In the genomic region with DNA sequence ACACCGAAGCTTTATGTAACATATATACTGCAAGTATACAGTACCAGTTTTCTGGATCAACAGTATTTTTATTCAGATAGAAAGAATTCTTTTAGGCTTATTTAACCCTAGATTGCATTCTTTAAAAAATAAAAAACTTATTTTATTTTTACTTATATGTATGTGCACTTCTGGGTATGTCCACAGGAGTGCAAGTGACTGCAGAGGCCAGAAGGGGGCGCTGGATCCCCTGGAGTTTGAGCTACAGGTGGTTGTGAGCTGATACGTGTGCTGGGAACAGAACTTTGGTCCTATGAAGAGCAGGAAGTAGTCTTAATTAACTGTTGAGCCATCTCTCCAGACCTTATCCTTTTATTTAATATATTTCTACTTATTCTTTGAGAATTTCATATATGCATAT, we compare ENCODE assay signal across 16 mouse cellular contexts.
DNase-seq lines count a peak whose midpoint lies in the region; ATAC-seq and TF ChIP-seq lines count a peak whose summit lies in the region.
"Had no signal": no experiment of that assay in that cellular context is flagged by ENCODE, and none has a peak within 500 bp of the region (broad histone marks: within the 10 kb centered on the region; RNA-seq: fewer than 3 reads in every experiment).

No protein-coding gene starts in this region.

- no peak for TF ChIP-seq POLR2A in kidney, adult 2 months (IDR thresholded peaks at IDR 0.05; ENCODE audit: low read depth, low read length)
- TF ChIP-seq POLR2A in testis, adult 2 months (IDR thresholded peaks at IDR 0.05; ENCODE audit: control insufficient read depth, low read depth, low read length), result no peak

- POLR2A ChIA-PET in Patski (lab: Charles Lee), result no interaction called here

- WGBS in kidney, adult 2 months, result 68% methylated on average over 3 of the region's 3 CpGs
- 73% methylated on average over 3 of the region's 3 CpGs for WGBS in stomach, postnatal 0 days

- TF ChIP-seq CTCF in kidney, adult 2 months (conservative IDR thresholded peaks at IDR 0.05; ENCODE audit: insufficient read depth, insufficient read length, low read depth, low read length), result 0 out of 2 replicates have a peak, but pooled peaks have one; percentile 4
- peak; percentile 60; the same call in 1 of the 2 replicates for TF ChIP-seq CTCF in testis, adult 2 months (IDR thresholded peaks at IDR 0.05; ENCODE audit: control insufficient read depth, insufficient read depth, insufficient replicate concordance, low read depth, low read length)
- peak; percentile 60 for TF ChIP-seq CTCF in Patski (IDR thresholded peaks at IDR 0.05)
- peak; percentile 36 for TF ChIP-seq CTCF in stomach, postnatal 0 days (IDR thresholded peaks at IDR 0.05; ENCODE audit: low read depth)

- no peak for ATAC-seq in Patski
- no peak for ATAC-seq in stomach, postnatal 0 days (ENCODE audit: low FRiP score, low TSS enrichment)
- ATAC-seq: forebrain, embryonic 16.5 days; lung, postnatal 0 days; midbrain, embryonic 15.5 days had no signal

- no peak for TF ChIP-seq EP300 in stomach, postnatal 0 days (optimal IDR thresholded peaks at IDR 0.05)

- no peak overlapping the region for H3K9ac ChIP-seq in stomach, postnatal 0 days (ENCODE audit: low read length)
- H3K9ac ChIP-seq: embryonic facial prominence, embryonic 12.5 days; heart, embryonic 15.5 days; limb, embryonic 15.5 days; midbrain, embryonic 15.5 days had no signal

- no peak for DNase-seq in kidney, adult 2 months
- no peak for DNase-seq in kidney, postnatal 10 days
- DNase-seq in testis, postnatal 10 days (ENCODE audit: low spot score), result no peak
- DNase-seq in Patski (ENCODE audit: low read depth, low spot score), result no peak
- no peak for DNase-seq in stomach, postnatal 0 days (ENCODE audit: low spot score)
- DNase-seq in urinary bladder, postnatal 10 days (ENCODE audit: low spot score), result no peak
- DNase-seq: cerebellum, postnatal 36 days; kidney, adult 11 months had no signal

- H3K27me3 ChIP-seq in kidney, adult 2 months (replicated peaks; ENCODE audit: control insufficient read depth, insufficient read depth, low read length), result no peaks in the 10 kb centered on the region
- H3K27me3 ChIP-seq in testis, adult 2 months (ENCODE audit: control insufficient read depth, insufficient read depth, low read length), result no peaks in the 10 kb centered on the region
- no peaks in the 10 kb centered on the region for H3K27me3 ChIP-seq in Patski
- no peaks in the 10 kb centered on the region for H3K27me3 ChIP-seq in stomach, postnatal 0 days (ENCODE audit: control insufficient read depth, insufficient read depth, low read length)
- H3K27me3 ChIP-seq: embryonic facial prominence, embryonic 12.5 days; heart, embryonic 15.5 days; limb, embryonic 15.5 days; megakaryocyte, embryonic 14.5 days; midbrain, embryonic 15.5 days had no signal

- in situ Hi-C loops in Patski (cut with MboI; ENCODE audit: low pct_unique_long_range_greater_than_20kb), result no loop called here

- no peaks in the 10 kb centered on the region for H3K9me3 ChIP-seq in stomach, postnatal 0 days (ENCODE audit: control insufficient read depth, low read length)
- H3K9me3 ChIP-seq: embryonic facial prominence, embryonic 12.5 days; heart, embryonic 15.5 days; limb, embryonic 15.5 days; midbrain, embryonic 15.5 days had no signal

- no peak overlapping the region for H3K4me3 ChIP-seq in kidney, adult 2 months (ENCODE audit: insufficient read depth, low read depth, low read length)
- no peak overlapping the region for H3K4me3 ChIP-seq in testis, adult 2 months (ENCODE audit: control insufficient read depth, low read depth, low read length)
- no peak overlapping the region for H3K4me3 ChIP-seq in stomach, postnatal 0 days (ENCODE audit: low read depth, low read length)
- H3K4me3 ChIP-seq: embryonic facial prominence, embryonic 12.5 days; heart, embryonic 15.5 days; limb, embryonic 15.5 days; megakaryocyte, embryonic 14.5 days; midbrain, embryonic 15.5 days had no signal

- no peak overlapping the region for H3K27ac ChIP-seq in kidney, adult 2 months (ENCODE audit: insufficient read depth, low read depth, low read length)
- no peak overlapping the region for H3K27ac ChIP-seq in testis, adult 2 months (ENCODE audit: control insufficient read depth, insufficient read depth, low read depth, low read length)
- no peak overlapping the region for H3K27ac ChIP-seq in stomach, postnatal 0 days (replicated peaks)
- H3K27ac ChIP-seq: embryonic facial prominence, embryonic 12.5 days; heart, embryonic 15.5 days; limb, embryonic 15.5 days; midbrain, embryonic 15.5 days had no signal

- peaks cover 3% of the 10 kb centered on the region; the same call in 1 of the 2 replicates for H3K4me1 ChIP-seq in kidney, adult 2 months (ENCODE audit: control insufficient read depth, insufficient read depth, low read length)
- no peaks in the 10 kb centered on the region for H3K4me1 ChIP-seq in testis, adult 2 months (ENCODE audit: control insufficient read depth, insufficient read depth, low read length)
- no peaks in the 10 kb centered on the region for H3K4me1 ChIP-seq in stomach, postnatal 0 days (replicated peaks; ENCODE audit: control insufficient read depth, insufficient read depth)
- H3K4me1 ChIP-seq: embryonic facial prominence, embryonic 12.5 days; heart, embryonic 15.5 days; limb, embryonic 15.5 days; megakaryocyte, embryonic 14.5 days had no signal

- CTCF ChIA-PET in Patski (lab: Charles Lee), result interaction anchor here (1.0 to 1.1 kb wide), 2 partner anchors 15 to 58 kb away, joined by 3 read pairs; no protein-coding TSS in a partner anchor

- H3K4me2 ChIP-seq in stomach, postnatal 0 days (replicated peaks; ENCODE audit: low read depth), result no peak overlapping the region
- H3K4me2 ChIP-seq: embryonic facial prominence, embryonic 12.5 days; heart, embryonic 15.5 days; limb, embryonic 15.5 days; midbrain, embryonic 15.5 days had no signal

- H3K36me3 ChIP-seq in kidney, adult 2 months (ENCODE audit: control insufficient read depth, insufficient read depth, low read length), result no peaks in the 10 kb centered on the region
- no peaks in the 10 kb centered on the region for H3K36me3 ChIP-seq in testis, adult 2 months (ENCODE audit: control insufficient read depth, insufficient read depth, low read length)
- H3K36me3 ChIP-seq in stomach, postnatal 0 days (ENCODE audit: control insufficient read depth, insufficient read depth, low read length), result no peaks in the 10 kb centered on the region
- H3K36me3 ChIP-seq: embryonic facial prominence, embryonic 12.5 days; heart, embryonic 15.5 days; limb, embryonic 15.5 days; midbrain, embryonic 15.5 days had no signal

Comparison
In these comparisons a context has a peak if more than half of its experiments do, and no peak if none do; other contexts are left out.
1. CTCF ChIP-seq: peak in every context shown above with its lines; median percentile 60 in testis, adult 2 months; 60 in Patski; 36 in stomach, postnatal 0 days; 4 in kidney, adult 2 months.